Mouse (Mus musculus) C2C12 (cell line): Measurements from ENCODE around the gene 1700001K19Rik. TPM values are rescaled to one million over a fixed set of nuclear protein-coding genes. Genes with fewer than 3 reads are reported as not detected.
A peak's percentile ranks its signal among the peaks of the same experiment; 100 is the strongest.
"Not testable (repeated sequence)": the region's sequence is repeated elsewhere in the genome, so short reads cannot be mapped to it uniquely, and the experiment has no call there.

ENCODE experiments used
- H3K27me3 ChIP-seq: one replicate; pipeline ENCODE4 v1.6.1; 2011; ENCODE audit not compliant: control insufficient read depth, insufficient read depth, insufficient read length
- H3K36me3 ChIP-seq: one replicate; pipeline ENCODE4 v1.6.1; 2011; ENCODE audit not compliant: control insufficient read depth, insufficient read depth
- H3K4me3 ChIP-seq: one replicate; pipeline ENCODE4 v1.5.1; 2011; ENCODE audit warnings: mild to moderate bottlenecking, control low read depth; ENCODE audit not compliant: poor library complexity, insufficient read depth, severe bottlenecking
- H3K79me2 ChIP-seq: one replicate; pipeline ENCODE4 v1.6.1; 2011; ENCODE audit not compliant: control insufficient read depth, insufficient read depth
- H3K79me3 ChIP-seq: one replicate; pipeline ENCODE4 v1.6.1; 2011; ENCODE audit warnings: low read depth, control low read depth
- H3ac ChIP-seq: one replicate; pipeline ENCODE3; 2011; ENCODE audit warnings: low read depth; ENCODE audit not compliant: control insufficient read depth, insufficient read length
- CEBPB ChIP-seq: IDR thresholded peaks from one replicate; pipeline ENCODE4 v1.6.1; 2011; ENCODE audit warnings: low read depth, mild to moderate bottlenecking, control low read depth, moderate library complexity
- CTCF ChIP-seq: IDR thresholded peaks from one replicate; pipeline ENCODE4 v1.5.1; 2011; ENCODE audit not compliant: control insufficient read depth, insufficient read depth, insufficient read length
- FOSL1 ChIP-seq: IDR thresholded peaks from one replicate; pipeline ENCODE4 v1.8.0; 2011; ENCODE audit warnings: mild to moderate bottlenecking, low read length; ENCODE audit not compliant: poor library complexity, insufficient read depth, severe bottlenecking
- MAX ChIP-seq: IDR thresholded peaks from one replicate; pipeline ENCODE4 v1.6.1; 2011; ENCODE audit warnings: mild to moderate bottlenecking, control low read depth
- MYOD1 ChIP-seq: IDR thresholded peaks from one replicate; pipeline ENCODE4 v1.6.1; 2011; ENCODE audit warnings: low read depth; ENCODE audit not compliant: control insufficient read depth, insufficient read length
- MYOG ChIP-seq: IDR thresholded peaks from one replicate; pipeline ENCODE4 v1.6.1; 2011; ENCODE audit not compliant: control insufficient read depth, insufficient read length; ENCODE audit errors: extremely low read depth
- USF1 ChIP-seq: IDR thresholded peaks from one replicate; pipeline ENCODE4 v1.6.1; 2011; ENCODE audit warnings: low read depth, mild to moderate bottlenecking, control low read depth, moderate library complexity
- polyA plus RNA-seq: library from polyadenylated mRNA; unstranded; fragments of >200 nt; fragmentation: generic; extraction: Trizol; gene quantifications from one replicate; pipeline ENCODE4 v1.2.1, GENCODE M21; 2012; ENCODE audit warnings: missing spikeins

1700001K19Rik gene
- polyA plus RNA-seq, 1 experiment: 0.04 TPM

GRCm38 (mm10) chr12:110702556-110702955 lies 20.1 kb upstream of the 1700001K19Rik start, which contains the start of gene Hsp90aa1:
Hsp90aa1 (minus strand) TSS chr12:110702728.
- Histone ChIP-seq H3ac (no peak within 1 kb of the TSS), H3K79me2 (no peaks in the 10 kb centered on the region), H3K27me3 (no peaks in the 10 kb centered on the region), H3K4me3 (no peak within 1 kb of the TSS), H3K36me3 (no peaks in the 10 kb centered on the region), H3K79me3 (no peaks in the 10 kb centered on the region)
- TF ChIP-seq USF1: no peak
- TF ChIP-seq MYOG: no peak
- TF ChIP-seq FOSL1: no peak
- no peak for TF ChIP-seq MYOD1
- TF ChIP-seq CEBPB: no peak
- no peak for TF ChIP-seq MAX
- TF ChIP-seq CTCF: no peak

- not testable (repeated sequence) for H3K36me3 ChIP-seq, H3K79me2 ChIP-seq, H3K79me3 ChIP-seq, H3ac ChIP-seq, H3K4me3 ChIP-seq, H3K27me3 ChIP-seq
- peak; percentile 10 for TF ChIP-seq USF1
Measured at GRCm38 (mm10) chr12:110701363-110701762, 18.9 kb upstream of the 1700001K19Rik start.

GRCm38 (mm10) chr12:110700730-110701129 lies 18.3 kb upstream of the 1700001K19Rik start:
- Histone ChIP-seq H3K36me3 (no peaks in the 10 kb centered on the region), H3K27me3 (no peaks in the 10 kb centered on the region), H3ac (no peak overlapping the region), H3K4me3 (no peak overlapping the region), H3K79me3 (peaks cover under 1% of the 10 kb centered on the region), H3K79me2 (peaks cover 4% of the 10 kb centered on the region)
- TF ChIP-seq MYOG (no peak), FOSL1 (no peak), MAX (no peak), CEBPB (no peak), USF1 (no peak), MYOD1 (no peak), CTCF (no peak)

- Histone ChIP-seq H3K79me3 (peaks cover 15% of the 10 kb centered on the region), H3K36me3 (peaks cover 13% of the 10 kb centered on the region), H3K27me3 (no peaks in the 10 kb centered on the region), H3K79me2 (peaks cover 20% of the 10 kb centered on the region), H3ac (no peak overlapping the region), H3K4me3 (no peak overlapping the region)
- TF ChIP-seq CEBPB (no peak), MYOD1 (no peak), MYOG (no peak), USF1 (no peak), MAX (no peak), FOSL1 (no peak)
Measured at GRCm38 (mm10) chr12:110699171-110699547, 16.7 kb upstream of the 1700001K19Rik start.

- Histone ChIP-seq H3K36me3 (peaks cover 18% of the 10 kb centered on the region), H3K79me3 (peaks cover 19% of the 10 kb centered on the region), H3K79me2 (peaks cover 25% of the 10 kb centered on the region), H3K27me3 (no peaks in the 10 kb centered on the region), H3K4me3 (no peak overlapping the region), H3ac (no peak overlapping the region)
- TF ChIP-seq FOSL1 (no peak), CTCF (no peak), MAX (no peak), MYOD1 (no peak), USF1 (no peak), CEBPB (no peak), MYOG (no peak)
Measured at GRCm38 (mm10) chr12:110698523-110699170, 16.2 kb upstream of the 1700001K19Rik start.

- peaks cover 22% of the 10 kb centered on the region for H3K79me3 ChIP-seq
- H3K4me3 ChIP-seq: no peak overlapping the region
- no peak overlapping the region for H3ac ChIP-seq
- H3K36me3 ChIP-seq: peaks cover 24% of the 10 kb centered on the region
- H3K79me2 ChIP-seq: peaks cover 31% of the 10 kb centered on the region
- TF ChIP-seq MYOD1 (no peak), MYOG (no peak), USF1 (no peak), CTCF (no peak), CEBPB (no peak), MAX (no peak), FOSL1 (no peak)
- no peaks in the 10 kb centered on the region for H3K27me3 ChIP-seq
Measured at GRCm38 (mm10) chr12:110698080-110698479, 15.7 kb upstream of the 1700001K19Rik start.
